Mouse (Mus musculus) liver, embryonic 14.5 days (tissue): ENCODE data around the gene B3gnt8.

Experiments
- CTCF ChIP-seq: IDR thresholded peaks from 2 replicates; pipeline ENCODE4 v1.5.1; 2016; ENCODE audit warnings: antibody characterized with exemption, low read depth, control low read depth
- EP300 ChIP-seq: IDR thresholded peaks from 2 replicates; pipeline ENCODE4 v1.6.1; 2016; ENCODE audit warnings: antibody characterized with exemption, low read depth

- TF ChIP-seq CTCF (no peak), EP300 (peak; percentile 54)
These were observed 57.2 kb downstream of the B3gnt8 start for GRCm38 (mm10) chr7:25683474-25684180.
